Mouse (Mus musculus): ENCODE results near the gene Ehbp1.

DNA sequence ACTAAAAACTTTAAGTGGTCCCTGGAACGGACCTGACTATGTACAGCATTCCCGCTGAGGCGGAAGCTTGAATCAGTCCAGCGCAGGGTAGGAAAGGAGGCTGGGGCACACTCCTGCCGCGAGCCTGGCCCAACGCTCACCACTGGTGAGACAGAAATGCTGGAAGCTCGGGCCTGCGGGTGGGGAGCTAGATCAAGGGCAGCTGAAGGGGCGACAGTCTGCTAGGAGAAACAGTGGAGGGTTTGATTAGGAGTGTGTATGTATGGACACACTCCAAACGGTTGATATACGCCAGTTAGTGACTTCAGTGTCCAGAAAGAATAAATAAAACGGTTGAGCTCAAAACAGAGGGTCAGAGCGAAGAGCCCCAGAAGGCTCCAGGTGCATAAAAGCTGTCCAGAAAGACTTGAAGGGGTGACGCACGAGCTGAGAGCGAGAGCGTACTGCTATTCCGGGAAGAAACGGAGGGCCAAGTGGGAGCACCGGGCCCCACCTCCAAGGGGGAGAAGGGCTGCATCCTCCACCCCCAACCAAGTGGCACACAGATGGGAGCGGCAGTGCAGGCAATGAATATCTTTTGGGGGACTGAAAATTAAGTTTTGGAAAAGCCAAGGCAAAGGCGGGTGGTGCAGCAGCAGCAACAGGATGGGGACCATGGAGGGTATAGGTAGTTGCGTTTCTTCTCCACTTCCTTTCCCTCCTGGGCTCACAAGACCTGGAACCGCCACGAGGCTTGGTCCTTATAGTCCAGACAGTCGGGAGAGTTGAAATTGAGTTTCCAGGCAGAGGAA is 346.4 kb downstream of the Ehbp1 start:
- TF ChIP-seq POLR2A (IDR thresholded peaks at IDR 0.05; ENCODE audit: low read depth, low read length) (no peak), CTCF (conservative IDR thresholded peaks at IDR 0.05 in 1 of 2, IDR thresholded peaks at IDR 0.05 in 1 of 2; ENCODE audit: low read depth in 2 of 2, low read length in 2 of 2) (no peak), UBTF (IDR thresholded peaks at IDR 0.05; ENCODE audit: low read depth, low read length) (no peak), MAFK (IDR thresholded peaks at IDR 0.05; ENCODE audit: insufficient replicate concordance, low read length) (no peak), BHLHE40 (IDR thresholded peaks at IDR 0.05; ENCODE audit: low read depth, low read length) (no peak), TCF12 (IDR thresholded peaks at IDR 0.05; ENCODE audit: low read depth, low read length) (no peak), MXI1 (IDR thresholded peaks at IDR 0.05; ENCODE audit: low read depth, low read length) (no peak)

Data from CH12.LX (cell line).